Mouse (Mus musculus): ENCODE measurements around the gene Gm42417. TPM values are rescaled to one million over a fixed set of nuclear protein-coding genes. Genes with fewer than 3 reads are reported as not detected.
A peak's percentile ranks its signal among the peaks of the same experiment; 100 is the strongest.

The Gm42417 gene
- not detected in 2 replicates for polyA plus RNA-seq (2012; rRNA removed)

- Histone ChIP-seq H3K4me3 (replicated peaks; ENCODE audit: extremely low read depth, low read depth, low read length) (no peak within 1 kb of the TSS), H3K4me1 (ENCODE audit: control insufficient read depth, insufficient read depth, low read length) (peaks cover 4% of the 10 kb centered on the region; the same call in 1 of the 2 replicates)
- no peak for TF ChIP-seq CTCF (IDR thresholded peaks at IDR 0.05; ENCODE audit: insufficient read depth, low read length)
- DNase-seq: peak; percentile 77
- WGBS: 33% methylated on average over 9 of the region's 9 CpGs
Measured at GRCm38 (mm10) chr1:36539186-36539585, at the start of gene Gm42417. TSS of gene Gm42417 (minus strand) at chr1:36539429.

GRCm38 (mm10) chr1:36587860-36588259 lies 48.6 kb upstream of the Gm42417 start:
- no peak for DNase-seq
- H3K4me1 ChIP-seq (ENCODE audit: control insufficient read depth, insufficient read depth, low read length): peaks cover 16% of the 10 kb centered on the region

GRCm38 (mm10) chr1:36586288-36586687 lies 47.1 kb upstream of the Gm42417 start:
- DNase-seq: no peak
- Histone ChIP-seq H3K4me1 (ENCODE audit: control insufficient read depth, insufficient read depth, low read length) (peaks cover 16% of the 10 kb centered on the region), H3K4me3 (replicated peaks; ENCODE audit: extremely low read depth, low read depth, low read length) (no peak overlapping the region)
- 80% methylated on average over 4 of the region's 4 CpGs for WGBS
- no peak for TF ChIP-seq CTCF (IDR thresholded peaks at IDR 0.05; ENCODE audit: insufficient read depth, low read length)
- no peak for TF ChIP-seq POLR2A (IDR thresholded peaks at IDR 0.05; ENCODE audit: borderline replicate concordance, extremely low read depth, low read depth, low read length)

More at GRCm38 (mm10) chr1:36587860-36588259, 48.6 kb upstream of the Gm42417 start:
- TF ChIP-seq CTCF (IDR thresholded peaks at IDR 0.05; ENCODE audit: insufficient read depth, low read length) (no peak), POLR2A (IDR thresholded peaks at IDR 0.05; ENCODE audit: borderline replicate concordance, extremely low read depth, low read depth, low read length) (no peak)
- H3K4me3 ChIP-seq (replicated peaks; ENCODE audit: extremely low read depth, low read depth, low read length): no peak overlapping the region
- WGBS: 82% methylated on average over 6 of the region's 6 CpGs

GRCm38 (mm10) chr1:36583408-36584116 lies 44.3 kb upstream of the Gm42417 start:
- TF ChIP-seq POLR2A (IDR thresholded peaks at IDR 0.05; ENCODE audit: borderline replicate concordance, extremely low read depth, low read depth, low read length): no peak
- no peak for TF ChIP-seq CTCF (IDR thresholded peaks at IDR 0.05; ENCODE audit: insufficient read depth, low read length)
- no peak overlapping the region for H3K4me3 ChIP-seq (replicated peaks; ENCODE audit: extremely low read depth, low read depth, low read length)
- 84% methylated on average over 8 of the region's 8 CpGs for WGBS
- H3K4me1 ChIP-seq (ENCODE audit: control insufficient read depth, insufficient read depth, low read length): peaks cover 8% of the 10 kb centered on the region
- no peak for DNase-seq

- no peak for TF ChIP-seq POLR2A (IDR thresholded peaks at IDR 0.05; ENCODE audit: borderline replicate concordance, extremely low read depth, low read depth, low read length)
- no peak for TF ChIP-seq CTCF (IDR thresholded peaks at IDR 0.05; ENCODE audit: insufficient read depth, low read length)
- 58% methylated on average over 8 of the region's 8 CpGs for WGBS
- no peak overlapping the region for H3K4me3 ChIP-seq (replicated peaks; ENCODE audit: extremely low read depth, low read depth, low read length)
- DNase-seq: no peak
- H3K4me1 ChIP-seq (ENCODE audit: control insufficient read depth, insufficient read depth, low read length): peaks cover 7% of the 10 kb centered on the region
Measured at GRCm38 (mm10) chr1:36582211-36582610, 43.0 kb upstream of the Gm42417 start.

GRCm38 (mm10) chr1:36581260-36581659 lies 42.0 kb upstream of the Gm42417 start:
- no peak for DNase-seq
- no peak overlapping the region for H3K4me3 ChIP-seq (replicated peaks; ENCODE audit: extremely low read depth, low read depth, low read length)
- H3K4me1 ChIP-seq (ENCODE audit: control insufficient read depth, insufficient read depth, low read length): peaks cover 7% of the 10 kb centered on the region
- WGBS: 84% methylated on average over 5 of the region's 5 CpGs
- TF ChIP-seq POLR2A (IDR thresholded peaks at IDR 0.05; ENCODE audit: borderline replicate concordance, extremely low read depth, low read depth, low read length): no peak
- TF ChIP-seq CTCF (IDR thresholded peaks at IDR 0.05; ENCODE audit: insufficient read depth, low read length): no peak

GRCm38 (mm10) chr1:36580384-36581207 lies 41.4 kb upstream of the Gm42417 start:
- TF ChIP-seq POLR2A (IDR thresholded peaks at IDR 0.05; ENCODE audit: borderline replicate concordance, extremely low read depth, low read depth, low read length) (peak; percentile 50; the same call in 1 of the 2 replicates), CTCF (IDR thresholded peaks at IDR 0.05; ENCODE audit: insufficient read depth, low read length) (no peak)
- WGBS: 11% methylated on average over 17 of the region's 17 CpGs
- Histone ChIP-seq H3K4me1 (ENCODE audit: control insufficient read depth, insufficient read depth, low read length) (peaks cover 7% of the 10 kb centered on the region), H3K4me3 (replicated peaks; ENCODE audit: extremely low read depth, low read depth, low read length) (peak overlapping the region; percentile 45)
- no peak for DNase-seq

GRCm38 (mm10) chr1:36579974-36580383 lies 40.8 kb upstream of the Gm42417 start:
- no peak for DNase-seq
- Histone ChIP-seq H3K4me1 (ENCODE audit: control insufficient read depth, insufficient read depth, low read length) (peaks cover 7% of the 10 kb centered on the region), H3K4me3 (replicated peaks; ENCODE audit: extremely low read depth, low read depth, low read length) (no peak overlapping the region)
- 48% methylated on average over 6 of the region's 6 CpGs for WGBS
- TF ChIP-seq POLR2A (IDR thresholded peaks at IDR 0.05; ENCODE audit: borderline replicate concordance, extremely low read depth, low read depth, low read length): no peak
- no peak for TF ChIP-seq CTCF (IDR thresholded peaks at IDR 0.05; ENCODE audit: insufficient read depth, low read length)

- 71% methylated on average over 6 of the region's 6 CpGs for WGBS
Measured at GRCm38 (mm10) chr1:36576991-36577675, 37.9 kb upstream of the Gm42417 start.

More at GRCm38 (mm10) chr1:36576991-36577675, 37.9 kb upstream of the Gm42417 start:
- Histone ChIP-seq H3K4me3 (replicated peaks; ENCODE audit: extremely low read depth, low read depth, low read length) (no peak overlapping the region), H3K4me1 (ENCODE audit: control insufficient read depth, insufficient read depth, low read length) (peaks cover 15% of the 10 kb centered on the region)
- no peak for DNase-seq
- TF ChIP-seq CTCF (IDR thresholded peaks at IDR 0.05; ENCODE audit: insufficient read depth, low read length) (no peak), POLR2A (IDR thresholded peaks at IDR 0.05; ENCODE audit: borderline replicate concordance, extremely low read depth, low read depth, low read length) (no peak)
